Mouse (Mus musculus) brain, embryonic 14.5 days (tissue): ENCODE measurements around the gene Cntn5.

Experiments used
- CTCF ChIP-seq: fragments of 200-500 bp; IDR thresholded peaks from 2 replicates; pipeline ENCODE4 v1.5.1; 2012; ENCODE audit warnings: inconsistent platforms, mild to moderate bottlenecking, moderate library complexity, borderline replicate concordance; ENCODE audit not compliant: insufficient read depth, insufficient read length; ENCODE audit errors: extremely low read depth
- POLR2A ChIP-seq: fragments of 200-500 bp; IDR thresholded peaks from 2 replicates; pipeline ENCODE4 v1.6.1; 2012; ENCODE audit warnings: mild to moderate bottlenecking, inconsistent platforms, borderline replicate concordance; ENCODE audit not compliant: poor library complexity, insufficient read depth, insufficient read length, severe bottlenecking; ENCODE audit errors: extremely low read depth

DNA sequence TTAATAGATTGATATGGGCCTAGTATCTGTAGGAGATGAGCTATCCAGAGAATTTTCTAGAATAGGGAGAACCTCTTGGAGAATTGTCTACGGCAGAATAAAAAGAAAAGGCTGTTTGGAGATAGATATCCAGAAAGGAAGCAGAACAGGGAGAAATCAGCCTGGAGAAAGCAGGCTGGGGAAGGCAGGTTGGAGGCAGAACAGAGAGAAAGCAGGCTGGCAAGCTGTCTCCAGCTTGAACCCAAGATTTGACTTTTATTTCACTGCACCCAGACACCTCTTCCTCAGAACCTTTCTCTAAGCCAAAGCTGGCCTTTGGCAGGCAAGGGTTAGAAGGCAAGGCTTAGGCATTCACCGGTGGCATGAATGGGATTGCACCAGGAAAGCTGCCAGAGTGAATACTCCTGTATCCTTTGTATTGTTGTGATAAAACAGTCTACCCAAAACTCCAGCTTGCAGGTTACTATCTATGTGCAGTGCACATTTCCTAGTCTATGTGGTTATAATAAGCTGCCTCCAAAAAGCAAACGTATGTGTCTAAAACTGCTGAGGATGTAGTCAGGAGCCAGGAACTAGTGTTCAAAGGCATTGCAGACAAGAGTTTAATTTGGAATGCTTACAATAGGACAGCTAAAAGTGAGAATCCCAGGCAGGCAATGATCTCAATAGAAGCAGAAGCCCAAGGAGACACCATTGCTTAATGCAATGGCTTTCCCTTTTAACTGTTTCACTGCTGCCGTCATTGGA, 553.5 kb downstream of the Cntn5 start:
- TF ChIP-seq POLR2A: no peak
- no peak for TF ChIP-seq CTCF
